Mouse (Mus musculus): ENCODE measurements around the gene Zfp827. TPM values are rescaled to one million over a fixed set of nuclear protein-coding genes. Genes with fewer than 3 reads are reported as not detected.
A peak's percentile ranks its signal among the peaks of the same experiment; 100 is the strongest.

Gene Zfp827
- polyA plus RNA-seq, 1 experiment from 2014 or later = 13.2 TPM

DNA sequence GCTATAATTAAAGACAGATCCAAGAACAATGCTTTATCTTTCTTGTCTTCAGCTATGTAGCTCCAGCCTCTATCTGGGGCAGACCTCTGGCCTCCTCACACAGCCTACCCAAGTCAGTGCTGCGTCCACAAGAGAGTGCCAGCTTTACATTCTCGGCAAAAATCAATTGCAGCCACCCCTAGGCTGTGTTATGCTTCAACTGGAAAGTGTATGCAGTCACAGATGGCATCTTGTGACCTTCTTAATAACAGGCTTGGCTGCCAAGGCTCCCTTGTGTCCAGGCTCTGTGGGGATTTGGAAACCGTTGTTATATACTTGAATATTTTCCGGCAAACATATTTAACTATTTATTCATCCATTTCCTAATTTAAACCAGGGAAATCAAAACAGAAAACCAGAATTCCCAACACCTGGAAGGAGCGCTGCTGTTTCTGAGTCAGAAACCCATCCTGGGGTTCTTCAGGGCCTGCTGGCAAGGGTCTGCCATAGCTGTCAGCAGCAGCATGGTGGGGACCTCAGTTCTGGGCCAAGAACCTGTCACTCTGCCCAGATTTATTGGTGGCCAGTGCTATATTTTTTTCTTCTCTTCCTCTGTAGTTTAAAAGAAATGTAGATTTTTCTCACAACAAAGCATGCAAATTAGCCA lies 194.0 kb downstream of the Zfp827 start:
- ATAC-seq (ENCODE audit: low FRiP score) = no peak
- Histone ChIP-seq H3K9ac (no peak overlapping the region), H3K4me1 (no peaks in the 10 kb centered on the region), H3K36me3 (replicated peaks) (no peaks in the 10 kb centered on the region), H3K4me2 (no peak overlapping the region), H3K27ac (no peak overlapping the region), H3K4me3 (replicated peaks) (no peak overlapping the region), H3K9me3 (peaks cover 19% of the 10 kb centered on the region), H3K27me3 (no peaks in the 10 kb centered on the region)
- 76% methylated on average over 5 of the region's 5 CpGs for WGBS

DNA sequence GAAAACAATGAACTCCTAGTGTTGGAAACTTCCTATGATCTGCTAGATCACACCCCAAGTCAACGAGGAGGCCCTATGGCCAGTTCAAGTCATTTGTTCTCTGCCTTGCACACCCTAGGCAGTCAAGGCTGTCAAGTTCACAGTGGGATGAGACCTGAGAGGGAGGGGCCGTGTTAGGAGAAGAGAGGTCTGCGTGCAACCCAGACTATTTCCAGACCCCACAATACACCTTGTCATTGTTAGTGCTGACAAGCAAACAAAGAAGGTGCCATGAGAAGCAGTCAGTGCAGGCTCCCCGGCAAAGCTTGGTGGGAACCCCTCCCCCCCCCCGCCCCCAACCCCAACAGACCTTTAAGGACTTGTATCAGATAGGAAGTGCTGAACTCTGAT lies 194.5 kb downstream of the Zfp827 start:
- Histone ChIP-seq H3K27me3 (no peaks in the 10 kb centered on the region), H3K27ac (no peak overlapping the region), H3K4me3 (replicated peaks) (no peak overlapping the region), H3K4me1 (no peaks in the 10 kb centered on the region), H3K9me3 (peaks cover 14% of the 10 kb centered on the region), H3K36me3 (replicated peaks) (no peaks in the 10 kb centered on the region), H3K4me2 (no peak overlapping the region), H3K9ac (no peak overlapping the region)
- ATAC-seq (ENCODE audit: low FRiP score) = no peak
- WGBS = 81% methylated on average over 5 of the region's 5 CpGs

DNA sequence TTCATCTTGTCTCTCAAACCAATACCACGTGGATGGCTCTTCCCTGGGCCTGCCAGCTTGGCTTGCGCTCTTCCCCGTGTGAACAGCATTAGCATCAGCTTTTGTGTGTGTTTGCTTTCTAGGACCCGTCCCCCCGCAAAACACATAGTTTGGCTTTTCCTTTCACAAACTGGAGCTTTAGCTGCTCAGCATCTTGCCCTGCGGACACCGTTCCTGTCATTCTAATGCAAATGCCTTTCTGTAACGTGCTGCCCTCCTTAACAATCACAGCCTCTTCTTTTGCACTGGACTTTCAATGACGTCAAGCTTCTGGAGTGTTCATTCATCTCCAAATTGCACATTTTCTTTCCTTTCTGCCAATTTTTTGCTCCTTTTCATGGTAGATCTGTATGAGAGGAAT lies 196.1 kb downstream of the Zfp827 start:
- Histone ChIP-seq H3K4me1 (no peaks in the 10 kb centered on the region), H3K9ac (no peak overlapping the region), H3K4me3 (replicated peaks) (no peak overlapping the region), H3K9me3 (peaks cover 14% of the 10 kb centered on the region), H3K27ac (0 out of 2 replicates have a peak overlapping the region, but pooled peaks have one; percentile 19), H3K27me3 (no peaks in the 10 kb centered on the region), H3K4me2 (no peak overlapping the region), H3K36me3 (replicated peaks) (no peaks in the 10 kb centered on the region)
- 30% methylated on average over 9 of the region's 9 CpGs for WGBS
- ATAC-seq (ENCODE audit: low FRiP score) = no peak

DNA sequence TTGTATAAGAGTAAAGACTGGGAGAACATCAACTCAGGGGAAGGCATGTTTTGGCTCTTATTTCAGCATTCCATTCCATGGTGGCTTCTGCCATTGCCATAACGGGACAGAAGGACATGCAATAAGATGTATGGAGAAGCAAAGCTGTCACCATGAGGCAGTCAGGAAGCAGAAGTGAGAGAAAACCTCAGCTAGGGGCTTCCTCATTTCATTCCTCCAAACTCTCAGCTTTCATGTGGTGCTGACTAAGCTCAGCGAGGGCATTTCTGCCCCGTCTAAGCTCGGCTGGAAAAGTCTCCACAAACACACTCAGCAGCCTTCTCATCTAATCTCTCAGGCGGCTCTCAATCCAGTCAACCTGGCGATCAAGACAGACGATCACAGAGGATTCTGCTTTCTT lies 197.3 kb downstream of the Zfp827 start:
- WGBS = 87% methylated on average over 7 of the region's 7 CpGs
- H3K9me3 ChIP-seq = peaks cover 14% of the 10 kb centered on the region
- no peak overlapping the region for H3K27ac ChIP-seq
- no peaks in the 10 kb centered on the region for H3K4me1 ChIP-seq
- no peaks in the 10 kb centered on the region for H3K36me3 ChIP-seq (replicated peaks)
- no peak overlapping the region for H3K4me2 ChIP-seq
- no peaks in the 10 kb centered on the region for H3K27me3 ChIP-seq
- H3K4me3 ChIP-seq (replicated peaks) = no peak overlapping the region
- no peak overlapping the region for H3K9ac ChIP-seq
- ATAC-seq (ENCODE audit: low FRiP score) = no peak

DNA sequence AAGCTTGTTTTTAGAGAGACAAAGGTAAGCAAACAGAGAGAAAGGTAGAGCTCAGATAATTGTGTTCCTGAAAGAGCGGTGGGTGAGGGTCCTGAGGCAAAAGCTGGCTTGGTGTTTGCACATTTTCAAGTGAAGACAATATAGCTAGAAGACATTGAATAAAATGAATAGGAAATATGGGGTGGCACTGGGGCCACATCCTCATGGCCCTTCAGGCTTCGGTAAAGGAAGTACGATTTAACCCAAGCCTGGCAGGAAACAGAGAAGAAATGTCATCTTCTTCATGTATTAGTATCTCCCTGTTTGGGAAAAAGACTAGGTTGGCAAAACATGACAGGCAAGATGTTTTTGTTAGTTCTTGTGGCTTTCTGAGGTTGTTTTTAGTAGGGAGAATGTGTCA lies 197.8 kb downstream of the Zfp827 start:
- Histone ChIP-seq H3K27me3 (no peaks in the 10 kb centered on the region), H3K4me2 (no peak overlapping the region), H3K36me3 (replicated peaks) (no peaks in the 10 kb centered on the region), H3K4me3 (replicated peaks) (no peak overlapping the region), H3K27ac (no peak overlapping the region), H3K9ac (no peak overlapping the region), H3K4me1 (no peaks in the 10 kb centered on the region), H3K9me3 (peaks cover 14% of the 10 kb centered on the region)
- ATAC-seq (ENCODE audit: low FRiP score) = no peak
- 93% methylated on average over 3 of the region's 3 CpGs for WGBS

GRCm38 (mm10) chr8:79227194-79227593 lies 199.0 kb downstream of the Zfp827 start:
- Histone ChIP-seq H3K4me1 (no peaks in the 10 kb centered on the region), H3K4me3 (replicated peaks) (no peak overlapping the region), H3K36me3 (replicated peaks) (no peaks in the 10 kb centered on the region), H3K9ac (no peak overlapping the region), H3K27ac (no peak overlapping the region), H3K9me3 (peaks cover 14% of the 10 kb centered on the region), H3K4me2 (no peak overlapping the region), H3K27me3 (no peaks in the 10 kb centered on the region)
- ATAC-seq (ENCODE audit: low FRiP score) = no peak
- WGBS = 82% methylated on average over 4 of the region's 4 CpGs

GRCm38 (mm10) chr8:79227916-79228315 lies 199.7 kb downstream of the Zfp827 start:
- H3K9ac ChIP-seq = no peak overlapping the region
- no peak for ATAC-seq (ENCODE audit: low FRiP score)
- H3K9me3 ChIP-seq = peaks cover 14% of the 10 kb centered on the region
- H3K27me3 ChIP-seq = no peaks in the 10 kb centered on the region
- 93% methylated on average over 3 of the region's 3 CpGs for WGBS
- H3K4me3 ChIP-seq (replicated peaks) = no peak overlapping the region
- no peak overlapping the region for H3K27ac ChIP-seq
- no peaks in the 10 kb centered on the region for H3K4me1 ChIP-seq
- no peak overlapping the region for H3K4me2 ChIP-seq
- no peaks in the 10 kb centered on the region for H3K36me3 ChIP-seq (replicated peaks)

DNA sequence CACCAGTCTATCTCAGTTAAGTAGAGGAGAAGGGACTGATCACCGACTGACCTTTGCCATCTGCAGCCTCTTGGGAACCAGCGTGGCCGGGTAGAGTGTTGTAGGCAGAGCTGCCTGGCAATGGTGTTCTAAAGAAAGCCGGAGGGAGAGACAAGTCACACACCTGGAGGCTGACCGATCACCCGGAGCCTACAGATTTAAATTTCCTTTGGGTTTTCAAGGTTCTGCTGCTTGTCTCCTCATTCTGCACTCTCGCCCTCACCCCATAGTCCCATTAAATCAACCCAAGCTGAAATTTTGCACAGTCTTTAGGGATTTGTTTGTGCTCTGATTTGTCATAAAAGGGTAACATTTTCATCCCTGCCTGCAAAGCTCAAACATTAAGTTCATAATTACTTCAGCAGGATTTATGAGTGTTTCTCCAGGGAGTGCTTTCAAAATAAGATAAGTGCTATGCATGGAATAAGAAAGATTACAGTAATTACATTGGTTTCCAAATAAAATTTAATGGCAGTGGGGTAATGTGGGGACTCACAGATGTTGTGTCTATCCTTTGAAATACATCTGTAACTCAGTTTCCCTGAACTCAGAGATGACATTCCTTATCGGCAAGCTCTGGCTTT lies 201.1 kb downstream of the Zfp827 start:
- Histone ChIP-seq H3K9me3 (peaks cover 9% of the 10 kb centered on the region), H3K9ac (no peak overlapping the region), H3K36me3 (replicated peaks) (no peaks in the 10 kb centered on the region), H3K27me3 (no peaks in the 10 kb centered on the region), H3K4me2 (no peak overlapping the region), H3K27ac (no peak overlapping the region), H3K4me1 (no peaks in the 10 kb centered on the region), H3K4me3 (replicated peaks) (no peak overlapping the region)
- WGBS = 88% methylated on average over 8 of the region's 8 CpGs
- ATAC-seq (ENCODE audit: low FRiP score) = no peak

DNA sequence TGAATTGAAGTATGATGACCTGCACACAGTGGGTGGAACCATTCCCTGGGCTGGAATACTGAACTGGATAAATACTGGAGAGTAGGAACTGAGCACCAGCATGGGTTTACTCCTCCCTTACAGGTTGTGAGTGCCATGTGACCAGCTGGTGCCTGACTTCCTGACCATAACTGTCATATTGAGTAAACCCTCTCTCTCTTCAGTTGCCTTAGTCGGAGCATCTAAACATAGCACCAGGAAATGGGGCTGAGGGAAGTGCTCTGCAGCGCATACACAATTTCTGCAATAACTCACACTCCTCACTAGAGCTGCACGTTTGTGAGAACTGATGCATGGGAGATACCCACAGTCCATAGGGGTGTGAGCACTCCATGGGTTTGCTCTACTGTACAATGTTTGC lies 211.1 kb downstream of the Zfp827 start:
- 85% methylated on average over 3 of the region's 3 CpGs for WGBS
- H3K9me3 ChIP-seq = no peaks in the 10 kb centered on the region
- no peak overlapping the region for H3K4me2 ChIP-seq
- ATAC-seq (ENCODE audit: low FRiP score) = no peak
- H3K27me3 ChIP-seq = no peaks in the 10 kb centered on the region
- no peak overlapping the region for H3K9ac ChIP-seq
- no peaks in the 10 kb centered on the region for H3K36me3 ChIP-seq (replicated peaks)
- H3K27ac ChIP-seq = no peak overlapping the region
- no peaks in the 10 kb centered on the region for H3K4me1 ChIP-seq
- H3K4me3 ChIP-seq (replicated peaks) = no peak overlapping the region

- H3K4me2 ChIP-seq = no peak overlapping the region
- ATAC-seq (ENCODE audit: low FRiP score) = no peak
- no peak overlapping the region for H3K9ac ChIP-seq
- no peak overlapping the region for H3K4me3 ChIP-seq (replicated peaks)
- no peaks in the 10 kb centered on the region for H3K4me1 ChIP-seq
- WGBS = 88% methylated on average over 7 of the region's 7 CpGs
- H3K9me3 ChIP-seq = no peaks in the 10 kb centered on the region
- no peak overlapping the region for H3K27ac ChIP-seq
- no peaks in the 10 kb centered on the region for H3K36me3 ChIP-seq (replicated peaks)
- H3K27me3 ChIP-seq = no peaks in the 10 kb centered on the region
These were observed 211.8 kb downstream of the Zfp827 start for GRCm38 (mm10) chr8:79239996-79240395.

Other genes starting within 250 kb of the Zfp827 start
- gene Lsm6, start 207.3 kb upstream of the Zfp827 start, polyA plus RNA-seq (2016; fragmentation: Nextera tagmentation; extraction: Ambion mirVana) = 220 and 230 TPM in 2 replicates
- not detected in 2 replicates for gene 1700011L22Rik, start 220.1 kb downstream of the Zfp827 start, polyA plus RNA-seq (2016; fragmentation: Nextera tagmentation; extraction: Ambion mirVana)